Mouse (Mus musculus): ENCODE measurements around the gene Txndc17.
A peak's percentile ranks its signal among the peaks of the same experiment; 100 is the strongest.
"Not testable (repeated sequence)": the region's sequence is repeated elsewhere in the genome, so short reads cannot be mapped to it uniquely, and the experiment has no call there.

The Txndc17 gene

GRCm38 (mm10) chr11:72207204-72207833 lies at the start of gene Txndc17, which contains the start of gene 4933427D14Rik:
Txndc17 (plus strand) TSS chr11:72207547.
4933427D14Rik (minus strand) TSS chr11:72207459.
- peak; percentile 73 to 74 for DNase-seq (ENCODE audit: low spot score in 2 of 2)

- no peak for DNase-seq (ENCODE audit: low spot score in 2 of 2)
Observed at GRCm38 (mm10) chr11:72163198-72163597, 44.1 kb upstream of the Txndc17 start.

- no peak for DNase-seq (ENCODE audit: low spot score in 2 of 2)
Observed at GRCm38 (mm10) chr11:72169871-72170270, 37.5 kb upstream of the Txndc17 start.

GRCm38 (mm10) chr11:72171906-72172305 lies 35.4 kb upstream of the Txndc17 start:
- DNase-seq (ENCODE audit: low spot score in 2 of 2): not testable (repeated sequence)

- no peak for DNase-seq (ENCODE audit: low spot score in 2 of 2)
Observed at GRCm38 (mm10) chr11:72173506-72173905, 33.8 kb upstream of the Txndc17 start.

GRCm38 (mm10) chr11:72174721-72175120 lies 32.6 kb upstream of the Txndc17 start:
- DNase-seq (ENCODE audit: low spot score in 2 of 2): no peak

GRCm38 (mm10) chr11:72175966-72176365 lies 31.4 kb upstream of the Txndc17 start:
- DNase-seq (ENCODE audit: low spot score in 2 of 2): no peak

- DNase-seq (ENCODE audit: low spot score in 2 of 2): no peak
Observed at GRCm38 (mm10) chr11:72176553-72176952, 30.8 kb upstream of the Txndc17 start.

GRCm38 (mm10) chr11:72180556-72180955 lies 26.8 kb upstream of the Txndc17 start:
- DNase-seq (ENCODE audit: low spot score in 2 of 2): no peak

GRCm38 (mm10) chr11:72181136-72181535 lies 26.2 kb upstream of the Txndc17 start:
- DNase-seq (ENCODE audit: low spot score in 2 of 2): no peak

GRCm38 (mm10) chr11:72184252-72184651 lies 23.1 kb upstream of the Txndc17 start:
- DNase-seq (ENCODE audit: low spot score in 2 of 2): no peak

GRCm38 (mm10) chr11:72190857-72191256 lies 16.5 kb upstream of the Txndc17 start:
- DNase-seq (ENCODE audit: low spot score in 2 of 2): no peak

- no peak for DNase-seq (ENCODE audit: low spot score in 2 of 2)
Observed at GRCm38 (mm10) chr11:72194259-72194658, 13.1 kb upstream of the Txndc17 start.

- no peak for DNase-seq (ENCODE audit: low spot score in 2 of 2)
Observed at GRCm38 (mm10) chr11:72196506-72196905, 10.8 kb upstream of the Txndc17 start.

- no peak for DNase-seq (ENCODE audit: low spot score in 2 of 2)
Observed at GRCm38 (mm10) chr11:72203440-72203839, 3.9 kb upstream of the Txndc17 start.

GRCm38 (mm10) chr11:72205256-72205655 lies 2.1 kb upstream of the Txndc17 start:
- DNase-seq (ENCODE audit: low spot score in 2 of 2): no peak

- DNase-seq (ENCODE audit: low spot score in 2 of 2): no peak
Observed at GRCm38 (mm10) chr11:72206341-72207203, 775 bp upstream of the Txndc17 start, which contains the start of gene Gm43951. Gm43951 (minus strand) TSS chr11:72206840.

- no peak for DNase-seq (ENCODE audit: low spot score in 2 of 2)
Observed at GRCm38 (mm10) chr11:72207834-72208377, 559 bp downstream of the Txndc17 start.

- DNase-seq (ENCODE audit: low spot score in 2 of 2): peak; percentile 83 to 86
Observed at GRCm38 (mm10) chr11:72214591-72215409, 7.5 kb downstream of the Txndc17 start.

GRCm38 (mm10) chr11:72215410-72215797 lies 8.1 kb downstream of the Txndc17 start, which contains the start of gene Med31:
Med31 (minus strand) TSS chr11:72215592.
- peak; percentile 34 to 45 for DNase-seq (ENCODE audit: low spot score in 2 of 2)

GRCm38 (mm10) chr11:72217116-72217515 lies 9.8 kb downstream of the Txndc17 start:
- DNase-seq (ENCODE audit: low spot score in 2 of 2): no peak

GRCm38 (mm10) chr11:72221278-72221677 lies 13.9 kb downstream of the Txndc17 start:
- peak; percentile 41 to 73 for DNase-seq (ENCODE audit: low spot score in 2 of 2)
